Mouse (Mus musculus) left cerebral cortex, adult 6 months (tissue): ENCODE measurements around the gene Pafah1b1. TPM values are rescaled to one million over a fixed set of nuclear protein-coding genes. Genes with fewer than 3 reads are reported as not detected.

Experiments
- long read RNA-seq, 2 experiments: library from polyadenylated mRNA; unstranded; transcript quantifications; one replicate each; pipeline ENCODE4 v2.0.0; 2019 to 2020
- polyA plus RNA-seq: library from polyadenylated mRNA; unstranded; fragments of <200 nt; fragmentation: Nextera tagmentation; gene quantifications from 2 replicates; pipeline ENCODE4 v1.2.3, GENCODE M21; 2021

The Pafah1b1 gene
- polyA plus RNA-seq = 32.7 and 49.6 TPM in 2 replicates
- long read RNA-seq, experiment 1, full-length matches to known transcripts = 43 of 86 reads
- long read RNA-seq, experiment 1, partial matches to known transcripts = 19 of 86 reads
- long read RNA-seq, experiment 1, other reads (novel, unspliced or antisense) = 24 of 86 reads
- long read RNA-seq, experiment 2, full-length matches to known transcripts = 4 of 81 reads
- long read RNA-seq, experiment 2, partial matches to known transcripts = 35 of 81 reads
- long read RNA-seq, experiment 2, other reads (novel, unspliced or antisense) = 42 of 81 reads

DNA sequence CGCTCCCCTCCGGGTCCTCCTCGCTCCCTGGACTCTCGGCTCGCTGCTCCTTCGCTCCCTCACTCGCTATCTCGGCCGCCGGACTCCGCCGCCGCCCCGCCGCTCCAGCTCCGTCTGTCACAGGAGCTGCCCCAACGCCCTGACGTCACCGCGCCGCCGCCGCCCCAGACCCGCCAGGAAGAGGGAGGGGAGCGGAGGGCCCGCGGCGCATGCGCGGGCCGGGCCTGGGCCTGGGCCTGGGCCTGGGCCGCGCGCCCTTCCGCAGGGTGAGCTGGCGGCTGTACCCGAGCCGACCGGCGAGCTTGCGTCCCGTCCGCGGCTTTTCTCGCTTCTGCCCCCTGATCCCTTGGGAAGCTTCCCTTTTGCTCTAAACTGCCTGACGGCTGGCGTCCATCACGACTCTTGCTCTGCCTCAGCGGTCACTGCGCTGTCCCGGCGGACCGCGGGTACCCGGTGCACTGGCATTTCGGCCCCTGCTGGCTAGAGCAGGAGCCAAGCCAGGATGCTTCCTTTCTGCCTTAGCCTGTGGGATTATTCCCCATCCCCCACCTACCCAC is at the start of gene Pafah1b1:
Pafah1b1 (minus strand) TSS at position 436 of the 557 bp plus-strand sequence.

GRCm38 (mm10) chr11:74770595-74771207 is 46.2 kb upstream of the Pafah1b1 start, which contains the start of gene Mettl16:
Gene Mettl16, plus strand, starts transcription at chr11:74770830.

DNA sequence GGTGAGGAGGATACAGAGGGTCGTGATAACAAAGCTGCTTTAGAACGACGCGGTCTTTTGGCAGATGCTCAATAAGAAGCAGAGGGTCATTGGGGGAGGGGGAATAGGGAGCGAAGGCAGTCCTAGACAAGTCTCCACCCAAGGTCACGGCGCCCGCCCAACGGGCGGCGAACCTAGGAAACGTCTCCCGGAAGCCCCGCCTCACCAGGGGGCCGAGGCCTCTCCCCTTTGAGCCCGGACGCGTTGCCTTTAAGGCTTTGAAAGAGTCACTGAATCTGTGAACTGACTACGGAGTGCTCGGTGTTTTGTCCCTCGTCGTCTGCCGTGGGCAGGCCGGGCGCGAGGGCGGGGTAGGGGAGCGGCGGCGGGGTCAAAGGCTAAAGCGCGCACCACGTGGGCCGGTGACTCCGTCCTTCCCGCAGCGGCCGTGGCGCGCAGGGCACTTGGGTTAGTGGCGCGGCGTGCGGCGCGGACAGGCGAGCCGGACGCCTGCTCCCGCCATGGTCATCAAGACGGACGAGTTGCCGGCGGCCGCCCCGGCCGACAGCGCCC is 75.3 kb downstream of the Pafah1b1 start, which contains the start of gene Cluh:
Cluh (plus strand) TSS at position 401 of the 552 bp plus-strand sequence.

Other genes with a start within 250 kb of the Pafah1b1 start
- gene Rap1gap2, start 113.8 kb downstream of the Pafah1b1 start, polyA plus RNA-seq = 20.6 and 22.9 TPM in 2 replicates
- gene Ccdc92b, start 105.1 kb downstream of the Pafah1b1 start, polyA plus RNA-seq = 2.0 and 4.8 TPM in 2 replicates
- gene Cluh, start 75.2 kb downstream of the Pafah1b1 start, polyA plus RNA-seq = 11.0 and 15.2 TPM in 2 replicates
- 13.4 and 15.7 TPM in 2 replicates for gene Mettl16, start 46.2 kb upstream of the Pafah1b1 start, polyA plus RNA-seq
- gene Mnt, start 106.2 kb upstream of the Pafah1b1 start, polyA plus RNA-seq = 3.3 and 9.7 TPM in 2 replicates
- 6.1 and 23.8 TPM in 2 replicates for gene Sgsm2, start 172.4 kb upstream of the Pafah1b1 start, polyA plus RNA-seq
- 11.4 and 14.3 TPM in 2 replicates for gene Tsr1, start 173.4 kb upstream of the Pafah1b1 start, polyA plus RNA-seq
- 4.0 and 5.2 TPM in 2 replicates for gene Smg6, start 201.2 kb upstream of the Pafah1b1 start, polyA plus RNA-seq
- gene Srr, start 201.3 kb upstream of the Pafah1b1 start, polyA plus RNA-seq = 52.9 and 63.0 TPM in 2 replicates